Mouse (Mus musculus): Measurements from ENCODE around the gene Cfb.
"Not testable (repeated sequence)": the region's sequence is repeated elsewhere in the genome, so short reads cannot be mapped to it uniquely, and the experiment has no call there.

Gene Cfb

DNA sequence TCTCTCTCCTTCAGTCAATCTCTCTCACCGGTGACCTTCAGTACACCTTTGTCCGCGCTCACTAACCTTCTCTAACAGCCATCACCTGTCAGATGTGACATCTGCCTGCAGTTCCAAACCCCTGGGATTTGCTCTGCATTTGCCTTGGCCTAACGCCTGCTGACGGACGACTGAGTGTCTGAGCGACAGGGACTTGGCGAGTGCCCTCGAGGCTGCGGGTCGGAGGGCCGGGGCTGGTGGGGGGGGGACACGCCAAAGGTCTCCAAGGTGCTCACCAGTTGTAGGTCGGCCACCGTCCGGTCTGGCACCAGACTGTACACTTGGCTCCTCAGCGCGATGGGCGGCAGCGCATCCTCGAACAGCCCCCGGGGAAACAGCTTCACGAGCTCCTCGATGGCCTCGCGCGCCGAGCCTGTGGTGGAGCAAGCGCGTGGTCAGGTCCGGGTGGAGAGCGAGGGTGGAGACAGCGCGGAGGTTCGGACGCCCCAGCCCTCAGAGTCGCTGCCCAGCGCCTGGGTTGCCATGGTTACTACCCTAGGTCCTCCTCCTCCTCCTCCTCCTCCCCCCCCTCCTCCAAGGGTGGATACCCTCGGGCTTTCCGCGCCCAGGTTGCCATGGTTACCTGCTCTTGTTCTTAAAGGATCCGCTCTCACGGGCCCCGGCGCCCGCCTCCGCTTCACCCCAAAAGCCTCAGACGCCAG is 26.0 kb downstream of the Cfb start:
- no peak for DNase-seq

DNA sequence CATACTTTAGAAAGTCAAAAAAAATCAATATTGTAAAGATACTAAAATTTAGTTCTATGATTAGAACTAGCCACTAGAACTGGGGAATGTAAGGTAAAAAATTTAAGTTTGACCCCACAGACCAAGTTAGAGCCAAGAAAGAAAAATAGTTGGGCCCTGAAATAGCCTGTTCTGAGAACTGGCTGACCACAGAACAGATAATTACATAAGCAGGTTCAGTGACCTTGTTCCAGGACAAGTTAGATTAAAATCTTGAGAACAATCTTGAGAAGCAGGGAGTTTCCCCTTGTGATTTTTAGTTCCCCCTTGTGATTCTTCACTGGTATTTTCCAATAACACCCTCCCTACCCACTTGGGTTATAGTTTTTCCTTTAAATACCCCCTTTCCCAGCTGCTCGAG is 31.5 kb downstream of the Cfb start:
- DNase-seq = not testable (repeated sequence)

DNA sequence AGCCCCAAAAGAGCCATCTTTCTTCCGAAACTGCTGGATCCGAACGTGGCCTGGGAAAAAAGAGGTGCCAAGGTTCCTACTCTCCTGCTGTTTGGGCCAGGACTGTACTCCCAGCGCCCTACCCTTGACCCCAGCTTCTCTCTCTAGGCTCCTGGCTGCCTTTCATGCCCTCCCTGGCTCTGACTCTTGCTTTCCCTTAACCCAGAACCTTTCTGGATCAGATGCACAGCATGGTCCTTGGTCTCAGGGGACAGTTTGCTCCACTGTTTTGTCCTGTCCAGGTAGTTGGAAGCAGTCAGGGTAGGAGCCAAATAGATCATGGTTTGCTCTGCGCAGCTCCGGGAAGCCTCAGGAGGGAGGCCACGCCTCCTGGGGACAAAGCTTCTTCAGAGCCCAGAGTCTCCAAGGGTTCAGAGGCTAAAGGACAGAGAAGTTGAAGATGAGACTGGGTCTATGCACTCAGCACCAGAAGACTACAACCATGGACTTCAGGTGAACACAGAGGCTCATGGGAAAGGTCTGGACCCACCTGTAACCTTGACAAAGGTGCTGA is 47.4 kb downstream of the Cfb start:
- no peak for DNase-seq

DNA sequence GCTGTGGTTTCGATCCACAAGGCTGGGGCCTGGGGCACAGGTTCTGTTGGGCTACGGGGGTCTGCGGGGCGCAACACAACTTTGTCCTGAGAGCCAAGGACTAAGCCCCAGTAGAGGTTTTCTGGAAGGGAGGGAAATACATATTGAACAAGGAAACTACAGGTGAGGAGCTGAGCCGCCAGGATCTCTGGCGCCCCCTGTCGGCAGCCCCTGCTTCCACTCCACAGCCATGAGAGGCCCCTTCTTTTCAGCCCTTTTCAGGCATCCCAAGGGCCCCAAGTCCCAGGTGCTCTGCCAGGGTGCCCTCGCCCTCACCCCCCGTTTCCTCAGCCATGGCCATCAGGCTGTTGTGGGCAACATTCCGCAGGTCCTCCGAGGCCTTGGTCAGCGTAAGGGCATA is 48.6 kb downstream of the Cfb start:
- peak; percentile 40 for DNase-seq

DNA sequence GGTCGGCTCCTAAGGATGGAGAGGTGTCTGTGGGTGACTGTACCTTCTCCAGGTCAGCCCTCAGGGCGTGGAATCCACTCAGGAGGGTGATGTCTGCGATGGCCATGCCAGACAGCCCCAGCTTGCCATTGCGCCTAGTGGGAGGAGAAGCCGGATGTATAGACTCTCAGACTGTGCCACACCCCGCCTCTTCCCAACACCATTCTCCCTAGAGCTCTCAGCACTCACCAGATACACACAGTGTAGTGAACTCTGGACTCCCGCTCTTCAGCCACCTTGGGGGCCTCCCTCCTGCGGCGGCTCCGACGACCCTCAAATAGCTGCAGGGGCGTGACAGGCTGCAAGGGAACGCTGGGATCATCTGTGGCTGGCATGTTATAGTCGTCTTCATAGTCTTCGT is 51.0 kb downstream of the Cfb start:
- no peak for DNase-seq

DNA sequence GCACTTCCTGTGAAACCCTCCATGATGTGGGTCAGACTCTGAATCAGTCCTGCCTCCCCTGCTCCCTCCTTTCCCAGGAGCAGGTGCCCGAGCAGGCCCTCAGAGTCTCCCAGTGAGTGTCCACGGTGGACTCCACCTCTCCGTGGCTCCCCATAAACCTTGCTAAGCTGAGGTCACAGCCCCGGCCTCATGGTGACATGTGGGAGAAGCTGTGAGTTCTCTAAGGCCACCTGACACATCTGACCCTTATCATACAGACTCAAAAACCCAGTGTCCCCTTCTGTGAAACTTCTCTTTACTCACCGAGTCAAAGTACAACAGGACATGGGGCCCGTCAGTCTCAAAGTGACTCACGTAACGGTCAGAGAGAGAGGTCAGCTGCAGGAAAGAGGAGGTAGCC is 51.5 kb downstream of the Cfb start:
- DNase-seq = not testable (repeated sequence)

DNA sequence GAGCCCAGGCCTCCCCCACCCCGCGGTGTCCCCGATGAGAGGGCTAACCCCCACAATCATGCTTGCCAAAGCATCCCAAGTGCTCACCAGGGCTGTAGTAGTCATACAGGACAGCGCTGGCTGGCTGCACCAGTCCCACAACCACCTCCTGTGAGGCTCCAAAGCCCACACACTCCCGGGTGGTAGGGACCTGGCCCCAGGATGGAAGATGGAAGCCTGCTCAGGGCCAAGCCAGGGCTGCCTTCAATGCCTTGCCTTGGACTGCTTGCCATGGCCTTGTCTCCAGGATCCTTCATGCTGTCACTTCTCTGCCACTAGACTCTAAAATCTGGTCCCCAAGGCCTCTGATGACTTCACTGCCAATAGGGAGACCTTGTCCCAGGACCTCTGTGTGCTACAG is 51.9 kb downstream of the Cfb start:
- not testable (repeated sequence) for DNase-seq

DNA sequence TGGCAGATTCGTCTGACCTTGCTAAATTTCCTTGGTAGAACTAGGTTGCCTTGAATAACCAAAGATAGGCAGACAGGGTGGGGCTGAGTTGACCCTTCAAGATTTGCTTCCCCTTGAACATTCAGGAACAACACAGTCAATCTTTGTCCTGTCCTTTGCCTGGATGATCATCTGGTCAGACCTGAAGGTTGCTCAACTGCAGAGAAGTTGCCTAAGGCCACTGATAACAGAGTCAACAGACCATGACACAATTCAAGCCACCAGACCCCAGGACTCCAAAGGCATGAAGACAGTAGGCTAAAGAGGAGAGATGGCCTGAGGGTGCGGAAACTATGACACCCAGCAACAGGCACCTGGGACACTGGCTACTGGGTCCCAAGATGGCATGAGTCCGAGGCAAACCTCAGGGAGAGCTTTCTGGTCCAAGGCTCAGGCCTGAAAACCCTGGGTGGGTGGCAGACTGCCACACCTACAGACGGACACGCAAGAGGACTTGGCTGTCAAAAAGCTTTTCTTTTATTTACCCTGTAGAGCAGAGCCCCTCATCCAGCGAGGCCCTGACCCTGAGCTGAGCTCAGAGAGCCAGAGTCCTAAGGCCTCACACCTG is 53.6 kb downstream of the Cfb start:
- DNase-seq = no peak

DNA sequence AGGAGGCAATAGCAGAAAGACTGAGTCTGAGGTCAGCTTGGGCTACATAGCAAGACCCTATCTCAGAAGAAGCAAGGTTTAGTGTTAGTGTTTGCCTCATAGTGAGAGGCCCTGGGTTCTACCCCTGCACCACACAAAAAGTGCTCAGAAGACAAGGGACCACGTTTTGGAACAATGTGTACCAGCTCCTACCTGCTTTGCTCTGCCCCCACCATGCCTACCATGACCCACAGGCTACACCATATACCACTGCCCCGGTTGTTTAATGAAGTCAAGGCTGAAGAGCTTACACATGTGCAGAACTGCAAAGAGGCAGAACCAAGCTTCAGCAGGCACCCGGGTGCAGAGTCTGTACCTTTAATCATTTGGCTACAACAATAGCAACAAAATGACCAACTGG is 55.1 kb downstream of the Cfb start:
- no peak for DNase-seq
